Mouse (Mus musculus): ENCODE data around the gene Btbd17. TPM values are rescaled to one million over a fixed set of nuclear protein-coding genes. Genes with fewer than 3 reads are reported as not detected.

Btbd17 gene
- polyA plus RNA-seq (2017; shearing (Covaris generic)), result not detected

DNA sequence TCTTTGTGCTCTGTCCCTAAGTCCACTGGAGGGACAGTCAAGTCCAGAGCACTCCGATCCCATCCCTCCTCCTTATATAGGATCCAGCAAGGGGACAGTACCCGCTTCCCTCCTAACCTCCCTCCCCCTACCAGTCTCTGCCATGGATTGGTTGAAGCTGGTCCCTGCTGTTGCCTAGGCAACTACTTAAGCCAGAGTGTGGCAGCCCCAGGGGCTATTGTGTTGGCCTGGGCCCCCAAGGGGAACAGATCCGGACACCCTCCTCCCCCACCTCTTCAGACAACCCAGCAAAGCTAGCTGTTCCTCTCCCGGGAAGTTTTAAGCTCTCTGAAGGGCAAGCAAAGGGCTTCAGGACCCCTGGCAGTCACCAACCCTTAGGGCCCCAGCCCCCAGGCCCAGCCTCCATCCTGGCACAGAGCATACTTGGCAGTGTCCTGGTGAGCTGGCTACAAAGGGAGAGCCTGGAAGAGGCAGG is at the start of gene Btbd17:
Gene Btbd17, minus strand, starts transcription at position 98 of the 475 bp plus-strand sequence.

DNA sequence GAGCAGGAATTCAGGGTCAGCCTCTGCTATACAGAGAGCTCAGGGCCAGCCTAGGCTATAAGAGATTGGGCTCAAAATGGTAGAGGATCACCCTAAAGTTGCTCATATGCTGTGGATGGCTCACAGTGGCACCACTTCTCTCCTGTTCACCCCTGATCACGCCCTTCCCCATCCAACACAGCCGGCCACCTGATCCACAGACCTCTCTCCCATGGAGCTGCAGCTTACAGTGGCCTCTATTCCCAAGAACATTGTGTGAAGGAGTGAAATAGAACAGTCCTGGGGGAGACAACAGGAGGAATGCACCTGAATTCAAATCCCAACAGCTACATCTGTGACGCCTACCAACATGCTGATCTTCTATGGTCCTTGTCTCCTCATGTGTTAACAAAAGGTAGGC is 2.9 kb upstream of the Btbd17 start, which contains the start of gene Gpr142:
Gene Gpr142, plus strand, starts transcription at position 301 of the 400 bp plus-strand sequence.

DNA sequence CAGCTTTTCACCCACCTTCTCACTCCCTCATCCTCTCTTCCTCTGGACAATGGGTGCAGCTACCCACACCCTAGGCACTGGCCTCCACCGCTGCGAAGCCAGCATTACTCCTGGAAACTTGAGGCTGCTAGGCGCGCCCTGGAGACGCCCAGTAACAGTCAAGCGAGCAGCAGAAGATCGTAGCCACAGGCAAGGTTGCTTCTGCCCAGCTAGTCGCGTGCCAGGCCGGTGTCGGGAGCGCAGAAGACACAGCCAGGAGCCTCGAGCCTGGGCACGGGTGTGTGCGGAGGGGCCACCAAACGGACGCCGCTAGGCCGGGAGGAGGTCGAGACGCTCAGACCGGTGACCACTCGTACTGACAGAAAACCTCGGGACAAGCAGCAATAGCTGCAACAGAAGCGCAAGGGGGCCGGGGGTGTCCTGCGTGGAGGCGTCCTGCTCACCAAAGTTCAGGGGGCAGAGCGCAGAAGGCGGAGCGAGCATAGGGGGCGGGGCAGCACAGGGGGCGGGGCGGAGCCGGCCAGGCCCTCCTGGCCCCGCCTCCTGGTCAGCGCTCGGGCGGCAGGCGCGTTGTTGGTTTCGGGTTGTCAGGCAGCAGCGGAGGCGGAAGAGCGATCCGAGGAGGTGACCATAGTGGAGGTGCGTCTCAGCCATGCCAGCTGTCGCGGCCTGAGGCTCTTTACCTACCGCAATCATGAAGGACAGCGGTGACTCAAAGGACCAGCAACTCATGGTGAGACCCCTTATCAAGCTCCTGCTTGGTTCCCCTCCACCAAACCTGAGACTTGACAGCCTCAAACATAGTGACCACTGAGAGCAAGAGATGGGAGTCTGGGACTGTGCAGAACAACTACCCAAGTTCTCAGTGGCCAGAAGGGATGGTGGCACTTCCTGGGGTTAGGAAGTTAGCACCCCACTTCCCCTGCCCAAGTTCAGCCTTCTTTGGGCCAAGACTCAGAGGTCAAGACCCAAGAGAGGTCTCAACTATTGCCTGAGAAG is 30.6 kb downstream of the Btbd17 start, which contains the start of gene Kif19a:
Gene Kif19a, plus strand, starts transcription at position 569 of the 999 bp plus-strand sequence.

Other genes starting within 250 kb of the Btbd17 start
- 464 TPM for gene Rpl38, start 127.4 kb downstream of the Btbd17 start, polyA plus RNA-seq (2017; shearing (Covaris generic))
- gene Ttyh2, start 120.5 kb downstream of the Btbd17 start, polyA plus RNA-seq (2017; shearing (Covaris generic)), result 1.5 TPM
- gene Dnaic2, start 68.5 kb downstream of the Btbd17 start, polyA plus RNA-seq (2017; shearing (Covaris generic)), result not detected
- 0.20 TPM for gene Kif19a, start 30.6 kb downstream of the Btbd17 start, polyA plus RNA-seq (2017; shearing (Covaris generic))
- gene Gpr142, start 3.0 kb upstream of the Btbd17 start, polyA plus RNA-seq (2017; shearing (Covaris generic)), result not detected
- gene Gprc5c, start 55.2 kb upstream of the Btbd17 start, polyA plus RNA-seq (2017; shearing (Covaris generic)), result 0.10 TPM
- 0.45 TPM for gene Cd300a, start 94.1 kb upstream of the Btbd17 start, polyA plus RNA-seq (2017; shearing (Covaris generic))
- 0.11 TPM for gene Cd300lb, start 138.4 kb upstream of the Btbd17 start, polyA plus RNA-seq (2017; shearing (Covaris generic))
- gene Cd300c, start 173.2 kb upstream of the Btbd17 start, polyA plus RNA-seq (2017; shearing (Covaris generic)), result not detected
- gene Cd300ld, start 194.0 kb upstream of the Btbd17 start, polyA plus RNA-seq (2017; shearing (Covaris generic)), result not detected
- gene Cd300c2, start 205.9 kb upstream of the Btbd17 start, polyA plus RNA-seq (2017; shearing (Covaris generic)), result 0.42 TPM
- not detected for gene Cd300ld2, start 220.2 kb upstream of the Btbd17 start, polyA plus RNA-seq (2017; shearing (Covaris generic))
- gene Cd300ld4, start 231.1 kb upstream of the Btbd17 start, polyA plus RNA-seq (2017; shearing (Covaris generic)), result not detected
- not detected for gene Cd300ld5, start 241.8 kb upstream of the Btbd17 start, polyA plus RNA-seq (2017; shearing (Covaris generic))